In the genomic region with DNA sequence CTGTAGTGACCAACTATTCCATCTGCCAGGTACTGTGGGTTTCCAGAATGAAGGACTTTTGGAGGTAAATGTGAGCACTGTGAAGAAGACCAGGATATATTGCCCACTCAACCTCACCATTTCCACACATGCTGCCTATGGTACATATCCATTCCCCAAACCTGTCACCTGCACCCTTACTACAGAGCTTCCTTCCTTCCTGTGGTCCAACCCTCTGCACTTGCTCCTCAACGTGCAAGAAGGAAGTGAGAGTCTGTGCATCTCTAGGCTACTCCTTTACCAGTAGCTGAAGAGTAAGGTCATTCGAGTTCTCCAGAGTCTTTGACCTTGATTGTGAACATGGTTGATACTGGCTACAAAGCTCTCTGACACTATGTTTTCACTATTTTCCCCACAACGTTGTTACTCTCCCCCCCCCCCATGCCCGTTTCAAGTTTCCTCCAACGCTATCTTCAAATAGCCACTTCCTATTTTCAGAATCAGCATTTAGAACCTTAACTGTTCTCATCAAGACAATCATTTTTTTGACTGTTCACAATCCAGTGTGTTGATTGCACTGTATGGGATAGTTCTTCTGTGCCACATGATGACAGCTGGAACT, we compare ENCODE assay signal across 15 mouse cellular contexts. TPM values are rescaled to one million over a fixed set of nuclear protein-coding genes. Genes with fewer than 3 reads are reported as not detected.
DNase-seq lines count a peak whose midpoint lies in the region; ATAC-seq and TF ChIP-seq lines count a peak whose summit lies in the region.
"Had no signal": no experiment of that assay in that cellular context is flagged by ENCODE, and none has a peak within 500 bp of the region (broad histone marks: within the 10 kb centered on the region; RNA-seq: fewer than 3 reads in every experiment).

No protein-coding gene starts in this region.

- TF ChIP-seq POLR2A in spleen, adult 2 months (IDR thresholded peaks at IDR 0.05; ENCODE audit: low read depth, low read length) = no peak
- no peak for TF ChIP-seq POLR2A in CH12.LX (IDR thresholded peaks at IDR 0.05; ENCODE audit: low read depth, low read length)

- WGBS in spleen, adult 2 months = 7% methylated on average over 5 of the region's 5 CpGs
- 89% methylated on average over 5 of the region's 5 CpGs for WGBS in forebrain, embryonic 16.5 days

- no peak for TF ChIP-seq RAD21 in CH12.LX (IDR thresholded peaks at IDR 0.05; ENCODE audit: low read depth, low read length)

- peak in 1 of 2 experiments; percentile 49 for DNase-seq in spleen, adult 2 months (ENCODE audit: low read depth in 1 of 2, low spot score in 2 of 2)
- DNase-seq in spleen, postnatal 10 days (ENCODE audit: low spot score in 2 of 2) = no peak
- no peak for DNase-seq in CH12.LX (ENCODE audit: extremely low read depth)
- no peak for DNase-seq in retina, embryonic 14.5 days (ENCODE audit: low spot score)
- DNase-seq: cerebellum, adult 9-10 months; gastrocnemius, postnatal 14 days; kidney, adult 8-10 months; lung, postnatal 4 days had no signal

- in situ Hi-C loops in CH12.LX (cut with MboI; ENCODE audit: low pct_ligation_motif_present, low pct_unique_long_range_greater_than_20kb, low sequenced_read_pairs) = no loop called here

- ATAC-seq in inflammation-experienced regulatory T-cells, adult 6 months = peak; percentile 78
- peak; percentile 92 for ATAC-seq in neutrophil, adult 5-6 weeks (ENCODE audit: extremely low read depth, insufficient number of reproducible peaks, low FRiP score, poor library complexity, severe bottlenecking)
- ATAC-seq in forebrain, embryonic 16.5 days = no peak

- no peak for TF ChIP-seq CTCF in spleen, adult 2 months (IDR thresholded peaks at IDR 0.05; ENCODE audit: extremely low read depth, insufficient read depth, insufficient read length, insufficient replicate concordance)
- TF ChIP-seq CTCF in CH12.LX (conservative IDR thresholded peaks at IDR 0.05 in 1 of 2, IDR thresholded peaks at IDR 0.05 in 1 of 2; ENCODE audit: low read depth in 2 of 2, low read length in 2 of 2) = no peak

- dilution Hi-C loops in CH12.LX (cut with MboI; ENCODE audit: extremely low pct_ligation_motif_present, extremely low pct_unique_long_range_greater_than_20kb, low sequenced_read_pairs) = no loop called here

- no peaks in the 10 kb centered on the region for H3K36me3 ChIP-seq in spleen, adult 2 months (ENCODE audit: control insufficient read depth, insufficient read depth, low read length)
- no peaks in the 10 kb centered on the region for H3K36me3 ChIP-seq in CH12.LX (replicated peaks in 1 of 2; ENCODE audit: control insufficient read depth in 1 of 2, insufficient read depth in 1 of 2, low read length in 1 of 2)
- H3K36me3 ChIP-seq in forebrain, embryonic 16.5 days (ENCODE audit: control insufficient read depth, insufficient read depth) = no peaks in the 10 kb centered on the region
- H3K36me3 ChIP-seq: embryonic facial prominence, embryonic 10.5 days; hindbrain, embryonic 13.5 days; limb, embryonic 13.5 days had no signal

- no peaks in the 10 kb centered on the region for H3K27me3 ChIP-seq in spleen, adult 2 months (ENCODE audit: control insufficient read depth, insufficient read depth, low read length)
- no peaks in the 10 kb centered on the region for H3K27me3 ChIP-seq in CH12.LX (replicated peaks)
- H3K27me3 ChIP-seq in forebrain, embryonic 16.5 days (replicated peaks; ENCODE audit: control insufficient read depth, insufficient read depth, low read length) = no peaks in the 10 kb centered on the region
- H3K27me3 ChIP-seq: hindbrain, embryonic 13.5 days; limb, embryonic 13.5 days had no signal

- peaks cover 11% of the 10 kb centered on the region for H3K9me3 ChIP-seq in CH12.LX (replicated peaks; ENCODE audit: low read length)
- H3K9me3 ChIP-seq in forebrain, embryonic 16.5 days (ENCODE audit: control insufficient read depth, low read length) = no peaks in the 10 kb centered on the region
- H3K9me3 ChIP-seq: embryonic facial prominence, embryonic 10.5 days; hindbrain, embryonic 13.5 days; limb, embryonic 13.5 days had no signal

- H3K4me3 ChIP-seq in spleen, adult 2 months (ENCODE audit: extremely low read depth, insufficient read depth, insufficient read length) = no peak overlapping the region
- H3K4me3 ChIP-seq in CH12.LX (replicated peaks in 1 of 3; ENCODE audit: low read depth in 2 of 3, low read length in 2 of 3, poor library complexity in 1 of 3) = no peak overlapping the region
- H3K4me3 ChIP-seq in forebrain, embryonic 16.5 days (replicated peaks; ENCODE audit: low read length) = no peak overlapping the region
- H3K4me3 ChIP-seq: embryonic facial prominence, embryonic 10.5 days; hindbrain, embryonic 13.5 days; layer of hippocampus, adult 2 months; limb, embryonic 13.5 days had no signal

- no peak overlapping the region for H3K4me2 ChIP-seq in CH12.LX (ENCODE audit: insufficient read depth, low read depth, poor library complexity, severe bottlenecking)
- no peak overlapping the region for H3K4me2 ChIP-seq in forebrain, embryonic 16.5 days (ENCODE audit: low read length)
- H3K4me2 ChIP-seq: hindbrain, embryonic 13.5 days; limb, embryonic 13.5 days had no signal

- H3K4me1 ChIP-seq in spleen, adult 2 months (ENCODE audit: control insufficient read depth, insufficient read depth, insufficient read length) = peaks cover 9% of the 10 kb centered on the region
- peaks cover 3 to 15% of the 10 kb centered on the region in 2 experiments; a peak in 3 of 4 replicates for H3K4me1 ChIP-seq in CH12.LX (ENCODE audit: control insufficient read depth in 1 of 2, insufficient read depth in 2 of 2)
- H3K4me1 ChIP-seq in forebrain, embryonic 16.5 days (replicated peaks; ENCODE audit: control insufficient read depth, insufficient read depth, low read length) = no peaks in the 10 kb centered on the region
- H3K4me1 ChIP-seq: embryonic facial prominence, embryonic 10.5 days; hindbrain, embryonic 13.5 days; limb, embryonic 13.5 days had no signal

- peak overlapping the region; percentile 69; the same call in 1 of the 2 replicates for H3K27ac ChIP-seq in spleen, adult 2 months (ENCODE audit: insufficient read depth, low read length)
- H3K27ac ChIP-seq in CH12.LX (ENCODE audit: insufficient read depth, low read depth) = no peak overlapping the region
- H3K27ac ChIP-seq in forebrain, embryonic 16.5 days (ENCODE audit: low read length) = no peak overlapping the region
- H3K27ac ChIP-seq: embryonic facial prominence, embryonic 10.5 days; hindbrain, embryonic 13.5 days; layer of hippocampus, adult 2 months; limb, embryonic 13.5 days had no signal

- H3K9ac ChIP-seq in CH12.LX (ENCODE audit: insufficient read depth, low read depth) = no peak overlapping the region
- no peak overlapping the region for H3K9ac ChIP-seq in forebrain, embryonic 16.5 days (replicated peaks; ENCODE audit: low read depth, low read length)
- H3K9ac ChIP-seq: hindbrain, embryonic 13.5 days; limb, embryonic 13.5 days had no signal

- no peaks in the 10 kb centered on the region for H3K79me2 ChIP-seq in CH12.LX (replicated peaks; ENCODE audit: control insufficient read depth, extremely low read depth, insufficient read depth, poor library complexity, severe bottlenecking)

- TF ChIP-seq EP300 in CH12.LX (IDR thresholded peaks at IDR 0.05; ENCODE audit: low read length) = 0 out of 2 replicates have a peak, but pooled peaks have one; percentile 40

TF ChIP-seq in CH12.LX, 34 proteins besides CTCF, POLR2A, EP300 and RAD21:
- TF ChIP-seq USF1 (IDR thresholded peaks at IDR 0.05; ENCODE audit: low read depth, low read length) (no peak), BHLHE40 (IDR thresholded peaks at IDR 0.05; ENCODE audit: low read depth, low read length) (0 out of 2 replicates have a peak, but pooled peaks have one; percentile 21)

RNA-seq across cellular contexts. Expression of gene Cd47, which starts 18.7 kb away (rescaled TPM):
- 56.8 and 83.9 TPM in 2 replicates for polyA plus RNA-seq in spleen, adult 2 months (2012; rRNA removed)
- total RNA-seq in CH12.LX (2012; rRNA removed) = 111 and 142 TPM in 2 replicates
- total RNA-seq in CH12.LX (2014; rRNA removed) = 277 and 278 TPM in 2 replicates
- 102 and 109 TPM in 2 replicates for polyA plus RNA-seq in CH12.LX (2012; ENCODE audit: insufficient read length, low read depth)
- 100 to 1,000 TPM; 201 to 329 (median 236) TPM for polyA plus RNA-seq in inflammation-experienced regulatory T-cells, adult 6 months (2017; shearing (Covaris generic))
- 113 and 119 TPM in 2 replicates for total RNA-seq in neutrophil, adult 5-6 weeks (2017)
- polyA plus RNA-seq in forebrain, embryonic 16.5 days (2015; fragmentation: Nextera tagmentation; extraction: Ambion mirVana) = 125 and 131 TPM in 2 replicates
